22 mouse cellular contexts compared by ENCODE assay signal in the genomic region with DNA sequence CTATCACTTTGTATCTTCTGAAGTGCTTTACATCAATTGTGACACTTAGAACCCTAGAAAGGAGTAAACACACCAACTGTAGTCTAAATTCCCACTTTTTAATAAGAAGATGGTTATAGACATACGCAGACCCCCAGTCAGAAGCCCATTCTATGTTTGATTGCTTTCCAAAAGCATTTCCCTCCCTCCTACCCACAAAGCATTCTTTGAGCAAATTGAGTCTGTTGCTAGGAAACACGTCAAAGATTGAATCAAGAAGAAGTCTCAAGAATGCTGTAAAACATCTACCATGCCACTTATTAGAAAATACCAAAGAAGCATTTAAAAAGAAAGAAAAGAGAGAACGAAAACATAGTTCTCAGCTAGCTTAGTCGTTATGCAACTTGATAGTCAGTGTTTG.
DNase-seq lines count a peak whose midpoint lies in the region; ATAC-seq lines count a peak whose summit lies in the region.
"Had no signal": no experiment of that assay in that cellular context is flagged by ENCODE, and none has a peak within 500 bp of the region (broad histone marks: within the 10 kb centered on the region; RNA-seq: fewer than 3 reads in every experiment).

No protein-coding gene starts in this region.

- no peak overlapping the region for H3K4me2 ChIP-seq in midbrain, embryonic 11.5 days
- no peak overlapping the region for H3K4me2 ChIP-seq in midbrain, embryonic 16.5 days (ENCODE audit: low read length)
- H3K4me2 ChIP-seq in forebrain, embryonic 14.5 days (ENCODE audit: low read length): no peak overlapping the region
- H3K4me2 ChIP-seq: embryonic facial prominence, embryonic 13.5 days; hindbrain, embryonic 15.5 days; intestine, embryonic 15.5 days; limb, embryonic 15.5 days; liver, embryonic 15.5 days had no signal

- peak; percentile 76 for ATAC-seq in midbrain, embryonic 11.5 days (ENCODE audit: low FRiP score)
- no peak for ATAC-seq in midbrain, embryonic 16.5 days
- peak; percentile 34; the same call in 1 of the 2 replicates for ATAC-seq in forebrain, embryonic 14.5 days
- ATAC-seq: activated CD4-positive, CD25-positive, alpha-beta regulatory T cell, adult 4 months; intestine, embryonic 15.5 days had no signal

- no peak overlapping the region for H3K9ac ChIP-seq in midbrain, embryonic 11.5 days (ENCODE audit: low read length)
- no peak overlapping the region for H3K9ac ChIP-seq in midbrain, embryonic 16.5 days (ENCODE audit: low read depth, low read length)
- no peak overlapping the region for H3K9ac ChIP-seq in forebrain, embryonic 14.5 days (ENCODE audit: low read length)
- H3K9ac ChIP-seq: embryonic facial prominence, embryonic 13.5 days; hindbrain, embryonic 15.5 days; intestine, embryonic 15.5 days; limb, embryonic 15.5 days; liver, embryonic 15.5 days had no signal

- no peak overlapping the region for H3K4me3 ChIP-seq in midbrain, embryonic 11.5 days (ENCODE audit: low read depth, low read length)
- H3K4me3 ChIP-seq in midbrain, embryonic 16.5 days (ENCODE audit: low read depth, low read length): no peak overlapping the region
- no peak overlapping the region for H3K4me3 ChIP-seq in forebrain, embryonic 14.5 days (ENCODE audit: low read depth, low read length)
- H3K4me3 ChIP-seq: embryonic facial prominence, embryonic 13.5 days; erythroblast, embryonic 14.5 days; gastrocnemius, adult 2 months; hindbrain, embryonic 15.5 days; intestine, embryonic 15.5 days; limb, embryonic 15.5 days; liver, embryonic 15.5 days had no signal

- no peaks in the 10 kb centered on the region for H3K4me1 ChIP-seq in midbrain, embryonic 11.5 days (ENCODE audit: control insufficient read depth, insufficient read depth, low read length)
- peaks cover 3% of the 10 kb centered on the region; the same call in 1 of the 2 replicates for H3K4me1 ChIP-seq in midbrain, embryonic 16.5 days (ENCODE audit: control insufficient read depth, insufficient read depth, low read length)
- H3K4me1 ChIP-seq in forebrain, embryonic 14.5 days (ENCODE audit: control insufficient read depth, insufficient read depth, low read length): 0 out of 2 replicates have a peak, but pooled peaks cover 2% of the 10 kb centered on the region
- H3K4me1 ChIP-seq: embryonic facial prominence, embryonic 13.5 days; intestine, embryonic 15.5 days; limb, embryonic 15.5 days; liver, embryonic 15.5 days had no signal

- no peaks in the 10 kb centered on the region for H3K9me3 ChIP-seq in midbrain, embryonic 11.5 days (ENCODE audit: control insufficient read depth, low read length)
- H3K9me3 ChIP-seq in midbrain, embryonic 16.5 days (replicated peaks; ENCODE audit: control insufficient read depth, low read length, poor library complexity, severe bottlenecking): no peaks in the 10 kb centered on the region
- H3K9me3 ChIP-seq in forebrain, embryonic 14.5 days (replicated peaks; ENCODE audit: control insufficient read depth, low read length): no peaks in the 10 kb centered on the region
- H3K9me3 ChIP-seq: embryonic facial prominence, embryonic 13.5 days; hindbrain, embryonic 15.5 days; intestine, embryonic 15.5 days; limb, embryonic 15.5 days; liver, embryonic 15.5 days had no signal

- H3K27me3 ChIP-seq in midbrain, embryonic 11.5 days (ENCODE audit: control insufficient read depth, insufficient read depth, low read length): no peaks in the 10 kb centered on the region
- H3K27me3 ChIP-seq in midbrain, embryonic 16.5 days (ENCODE audit: control insufficient read depth, insufficient read depth, low read depth, low read length): no peaks in the 10 kb centered on the region
- no peaks in the 10 kb centered on the region for H3K27me3 ChIP-seq in forebrain, embryonic 14.5 days (replicated peaks; ENCODE audit: control insufficient read depth, insufficient read depth, low read length)
- H3K27me3 ChIP-seq: embryonic facial prominence, embryonic 13.5 days; hindbrain, embryonic 15.5 days; intestine, embryonic 15.5 days; limb, embryonic 15.5 days; liver, embryonic 15.5 days had no signal

- H3K27ac ChIP-seq in midbrain, embryonic 11.5 days (ENCODE audit: low read depth, low read length): no peak overlapping the region
- no peak overlapping the region for H3K27ac ChIP-seq in midbrain, embryonic 16.5 days (ENCODE audit: low read length)
- no peak overlapping the region for H3K27ac ChIP-seq in forebrain, embryonic 14.5 days (ENCODE audit: low read depth, low read length)
- H3K27ac ChIP-seq: embryonic facial prominence, embryonic 13.5 days; gastrocnemius, adult 2 months; hindbrain, embryonic 15.5 days; intestine, embryonic 15.5 days; limb, embryonic 15.5 days; liver, embryonic 15.5 days; macrophage had no signal

- no peaks in the 10 kb centered on the region for H3K36me3 ChIP-seq in midbrain, embryonic 11.5 days (ENCODE audit: control insufficient read depth, insufficient read depth, low read length)
- no peaks in the 10 kb centered on the region for H3K36me3 ChIP-seq in midbrain, embryonic 16.5 days (ENCODE audit: control insufficient read depth, insufficient read depth, low read length)
- no peaks in the 10 kb centered on the region for H3K36me3 ChIP-seq in forebrain, embryonic 14.5 days (ENCODE audit: control insufficient read depth, insufficient read depth, low read length)
- H3K36me3 ChIP-seq: embryonic facial prominence, embryonic 13.5 days; hindbrain, embryonic 15.5 days; intestine, embryonic 15.5 days; limb, embryonic 15.5 days; liver, embryonic 15.5 days had no signal

- no peak for DNase-seq in midbrain, embryonic 11.5 days (ENCODE audit: low spot score, missing footprints)
- peak; percentile 39 for DNase-seq in embryo, embryonic 10.5 days (ENCODE audit: low spot score)
- peak; percentile 65 for DNase-seq in forebrain, embryonic 14.5 days (ENCODE audit: low spot score)
- no peak for DNase-seq in lung, adult 18-20 months
- DNase-seq in spleen, postnatal 4 days (ENCODE audit: low spot score in 2 of 2): no peak
- DNase-seq in lung, postnatal 14 days: no peak
- DNase-seq: adrenal gland, adult 8-10 months; cerebellum, adult 8-10 months; cerebellum, postnatal 36 days; gastrocnemius, adult 2 months; kidney, adult 8-10 months; kidney, postnatal 10 days; left cerebral cortex, postnatal 4 days had no signal

- WGBS in midbrain, embryonic 11.5 days: 16% methylated on average over 4 of the region's 4 CpGs
- 7% methylated on average over 4 of the region's 4 CpGs for WGBS in midbrain, embryonic 16.5 days
- 7% methylated on average over 4 of the region's 4 CpGs for WGBS in forebrain, embryonic 14.5 days

Comparison
In these comparisons a context has a peak if more than half of its experiments do, and no peak if none do; other contexts are left out.
1. DNase-seq: peak in embryo, embryonic 10.5 days (single experiment) and forebrain, embryonic 14.5 days (single experiment); none in midbrain, embryonic 11.5 days (single experiment), lung, adult 18-20 months (0 of 2), spleen, postnatal 4 days (0 of 2) and lung, postnatal 14 days (single experiment).